ENCODE assay signal across 8 mouse cellular contexts in the genomic region with DNA sequence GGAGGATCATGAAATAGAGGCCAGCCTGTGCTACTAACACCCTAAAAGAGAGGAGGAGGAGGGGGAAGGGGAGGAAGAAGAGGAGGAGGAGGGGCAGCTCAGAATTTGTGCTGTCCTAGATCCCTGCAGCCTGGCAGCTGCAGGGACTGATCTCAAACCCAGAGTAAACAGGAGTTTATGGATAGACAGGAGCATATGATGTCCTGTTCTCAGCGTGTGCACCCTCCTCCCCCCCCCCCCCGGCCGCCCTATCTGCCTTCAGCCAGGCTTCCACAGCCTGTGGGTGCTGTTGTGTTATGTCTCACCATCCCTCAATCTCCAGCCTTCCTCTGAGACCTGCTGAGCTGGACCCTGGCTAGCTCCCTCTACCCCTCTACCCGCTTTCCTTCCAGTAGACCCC. TPM values are rescaled to one million over a fixed set of nuclear protein-coding genes. Genes with fewer than 3 reads are reported as not detected.
DNase-seq lines count a peak whose midpoint lies in the region; ATAC-seq and TF ChIP-seq lines count a peak whose summit lies in the region.

Gene Bak1, minus strand, starts transcription at position 101 of the 400 bp plus-strand sequence.

- H3K9me3 ChIP-seq in intestine, postnatal 0 days (ENCODE audit: control insufficient read depth) = no peaks in the 10 kb centered on the region
- H3K9me3 ChIP-seq in midbrain, embryonic 11.5 days (ENCODE audit: control insufficient read depth, low read length) = no peaks in the 10 kb centered on the region

- H3K4me2 ChIP-seq in intestine, postnatal 0 days (replicated peaks; ENCODE audit: low read depth) = peak within 1 kb of the TSS; percentile 90
- H3K4me2 ChIP-seq in midbrain, embryonic 11.5 days = peak within 1 kb of the TSS; percentile 78

- H3K4me1 ChIP-seq in kidney, adult 2 months (ENCODE audit: control insufficient read depth, insufficient read depth, low read length) = no peaks in the 10 kb centered on the region; the same call in 1 of the 2 replicates
- H3K4me1 ChIP-seq in intestine, postnatal 0 days (replicated peaks; ENCODE audit: control insufficient read depth, insufficient read depth, low read length) = no peaks in the 10 kb centered on the region
- peaks cover 6% of the 10 kb centered on the region for H3K4me1 ChIP-seq in midbrain, embryonic 11.5 days (ENCODE audit: control insufficient read depth, insufficient read depth, low read length)

- no peak for DNase-seq in kidney, adult 2 months
- no peak for DNase-seq in kidney, adult 8-10 months
- no peak for DNase-seq in adrenal gland, postnatal 36 days
- DNase-seq in gastrocnemius, postnatal 25 days = no peak
- no peak for DNase-seq in midbrain, embryonic 11.5 days (ENCODE audit: low spot score, missing footprints)
- no peak for DNase-seq in cerebellum, postnatal 25 days
- DNase-seq in urinary bladder, postnatal 10 days (ENCODE audit: low spot score) = no peak

- TF ChIP-seq POLR2A in kidney, adult 2 months (IDR thresholded peaks at IDR 0.05; ENCODE audit: low read depth, low read length) = no peak

- peak within 1 kb of the TSS; percentile 93 for H3K4me3 ChIP-seq in kidney, adult 2 months (ENCODE audit: insufficient read depth, low read depth, low read length)
- peak within 1 kb of the TSS; percentile 81 for H3K4me3 ChIP-seq in intestine, postnatal 0 days (ENCODE audit: low read depth, low read length)
- peak within 1 kb of the TSS; percentile 74 for H3K4me3 ChIP-seq in midbrain, embryonic 11.5 days (ENCODE audit: low read depth, low read length)

- no peak for ATAC-seq in intestine, postnatal 0 days
- no peak; the same call in 1 of the 2 replicates for ATAC-seq in midbrain, embryonic 11.5 days (ENCODE audit: low FRiP score)

- H3K9ac ChIP-seq in intestine, postnatal 0 days (ENCODE audit: low read depth, low read length) = peak within 1 kb of the TSS; percentile 85
- H3K9ac ChIP-seq in midbrain, embryonic 11.5 days (ENCODE audit: low read length) = peak within 1 kb of the TSS; percentile 97

- no peaks in the 10 kb centered on the region for H3K36me3 ChIP-seq in kidney, adult 2 months (ENCODE audit: control insufficient read depth, insufficient read depth, low read length)
- peaks cover 19% of the 10 kb centered on the region for H3K36me3 ChIP-seq in intestine, postnatal 0 days (ENCODE audit: control insufficient read depth, insufficient read depth)
- no peaks in the 10 kb centered on the region; the same call in 1 of the 2 replicates for H3K36me3 ChIP-seq in midbrain, embryonic 11.5 days (ENCODE audit: control insufficient read depth, insufficient read depth, low read length)

- TF ChIP-seq CTCF in kidney, adult 2 months (conservative IDR thresholded peaks at IDR 0.05; ENCODE audit: insufficient read depth, insufficient read length, low read depth, low read length) = no peak
- TF ChIP-seq CTCF in intestine, postnatal 0 days (IDR thresholded peaks at IDR 0.05; ENCODE audit: low read depth) = no peak

- WGBS in kidney, adult 2 months = 39% methylated on average over 3 of the region's 4 CpGs
- WGBS in intestine, postnatal 0 days = 65% methylated on average over 2 of the region's 4 CpGs
- WGBS in midbrain, embryonic 11.5 days = 67% methylated on average over 4 of the region's 4 CpGs

- H3K27me3 ChIP-seq in kidney, adult 2 months (replicated peaks; ENCODE audit: control insufficient read depth, insufficient read depth, low read length) = no peaks in the 10 kb centered on the region
- no peaks in the 10 kb centered on the region for H3K27me3 ChIP-seq in intestine, postnatal 0 days (replicated peaks; ENCODE audit: control insufficient read depth, insufficient read depth, low read length)
- no peaks in the 10 kb centered on the region for H3K27me3 ChIP-seq in midbrain, embryonic 11.5 days (ENCODE audit: control insufficient read depth, insufficient read depth, low read length)

- H3K27ac ChIP-seq in kidney, adult 2 months (ENCODE audit: insufficient read depth, low read depth, low read length) = peak within 1 kb of the TSS; percentile 67
- H3K27ac ChIP-seq in intestine, postnatal 0 days (ENCODE audit: low read depth, low read length) = peak within 1 kb of the TSS; percentile 91
- peak within 1 kb of the TSS; percentile 6; the same call in 1 of the 2 replicates for H3K27ac ChIP-seq in midbrain, embryonic 11.5 days (ENCODE audit: low read depth, low read length)

RNA-seq across cellular contexts. Expression of gene Bak1, which starts in this region (rescaled TPM):
- polyA plus RNA-seq in kidney, adult 2 months (2012; rRNA removed) = 36.6 and 39.4 TPM in 2 replicates
- total RNA-seq in adrenal gland, postnatal 36 days (2021) = 10 to 100 TPM; 29.3 to 42.4 TPM
- 10 to 100 TPM; 16.9 to 21.0 TPM for total RNA-seq in gastrocnemius, postnatal 25 days (2021)
- 18.1 and 18.2 TPM in 2 replicates for polyA plus RNA-seq in intestine, postnatal 0 days (2015; fragmentation: Nextera tagmentation; extraction: Ambion mirVana)
- 8.0 and 8.9 TPM in 2 replicates for polyA plus RNA-seq in midbrain, embryonic 11.5 days (2014; fragmentation: Nextera tagmentation; extraction: Ambion mirVana)

Comparison
In these comparisons a context has a peak if more than half of its experiments do, and no peak if none do; other contexts are left out.
1. H3K27ac ChIP-seq: peak in every context shown above with its lines; median percentile 91 in intestine, postnatal 0 days; 67 in kidney, adult 2 months; 6 in midbrain, embryonic 11.5 days.